Mouse (Mus musculus): ENCODE measurements at regions not wholly inside any gene's neighbourhood (a gene's known extent, or its start where the extent isn't known, plus 50 kb on each side); places are given as distances from the start of the nearest gene placed in this dataset.

DNA sequence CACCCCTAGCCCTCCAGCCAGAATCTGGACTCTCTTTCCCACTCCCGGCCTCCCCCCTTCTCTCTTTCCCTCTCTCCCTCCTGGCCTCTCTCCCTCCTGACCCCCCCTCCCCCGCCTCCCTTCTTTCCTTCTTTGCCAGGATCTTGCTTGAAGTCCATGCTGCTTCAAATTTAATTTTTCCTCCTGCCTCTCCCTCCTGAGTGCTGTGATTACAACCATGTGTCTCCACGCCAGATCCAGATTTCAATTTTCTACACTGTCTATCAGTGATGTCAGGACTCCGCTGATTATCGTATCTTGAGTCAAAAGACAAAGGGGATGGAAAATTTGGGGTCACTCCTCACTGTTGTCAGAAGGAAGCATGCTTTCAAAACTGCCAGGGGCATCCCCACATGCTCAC, 67.4 kb upstream of the Slc24a4 start:
- no peak for TF ChIP-seq CTCF (IDR thresholded peaks at IDR 0.05; ENCODE audit: low read depth)
- no peak for TF ChIP-seq EP300 (IDR thresholded peaks at IDR 0.05; ENCODE audit: low read depth)

All from heart, postnatal 0 days (tissue).